Mouse (Mus musculus) thymus, adult 18-20 months (tissue): Measurements from ENCODE around the gene Gm42420.

Experiments used
- DNase-seq, 2 experiments: peaks; one replicate each; pipeline ENCODE4 v3.0.0; 2022; ENCODE audit warnings: mixed read lengths in 2 of 2

Gene Gm42420

GRCm38 (mm10) chr6:39585517-39585916, at the start of gene Gm42420:
Gene Gm42420, plus strand, starts transcription at chr6:39585753.
- no peak for DNase-seq

DNA sequence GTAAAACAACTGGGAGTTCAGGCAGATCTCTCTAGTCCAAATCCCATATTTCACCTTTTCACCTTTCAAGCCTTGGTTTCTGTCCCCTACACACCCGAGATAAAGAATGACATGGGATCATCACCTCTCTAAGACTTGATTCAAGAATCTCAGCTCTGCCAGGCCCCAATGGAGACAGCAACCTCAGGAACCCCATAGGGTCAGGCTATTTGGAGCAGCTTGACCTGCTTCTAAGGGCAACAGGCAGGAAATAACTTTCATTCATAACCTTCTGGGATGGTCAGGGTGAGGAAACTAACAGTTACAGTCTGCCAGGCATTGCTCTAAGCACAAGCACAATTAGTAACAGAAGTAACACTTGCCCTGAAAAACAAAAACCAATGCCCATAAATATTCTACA, 48.9 kb upstream of the Gm42420 start:
- DNase-seq, result no peak

DNA sequence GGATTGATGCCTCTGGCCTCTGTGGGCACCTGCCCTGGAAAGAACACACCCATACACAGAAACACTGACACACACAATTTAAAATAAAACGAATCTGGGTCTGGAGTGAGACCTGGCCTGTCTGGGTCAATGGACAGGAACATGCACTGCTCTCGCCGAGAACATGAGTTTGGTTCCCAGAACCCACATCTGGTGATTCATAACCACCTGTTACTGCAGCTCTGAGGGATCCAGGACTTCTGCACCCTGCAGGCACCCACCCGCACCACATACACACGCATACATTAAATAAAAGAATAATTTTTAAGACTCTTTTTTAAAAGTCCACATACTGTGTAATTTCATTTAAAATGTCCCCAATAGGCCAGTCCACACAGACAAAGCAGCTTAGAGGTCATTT, 48.3 kb upstream of the Gm42420 start:
- DNase-seq, result no peak

DNA sequence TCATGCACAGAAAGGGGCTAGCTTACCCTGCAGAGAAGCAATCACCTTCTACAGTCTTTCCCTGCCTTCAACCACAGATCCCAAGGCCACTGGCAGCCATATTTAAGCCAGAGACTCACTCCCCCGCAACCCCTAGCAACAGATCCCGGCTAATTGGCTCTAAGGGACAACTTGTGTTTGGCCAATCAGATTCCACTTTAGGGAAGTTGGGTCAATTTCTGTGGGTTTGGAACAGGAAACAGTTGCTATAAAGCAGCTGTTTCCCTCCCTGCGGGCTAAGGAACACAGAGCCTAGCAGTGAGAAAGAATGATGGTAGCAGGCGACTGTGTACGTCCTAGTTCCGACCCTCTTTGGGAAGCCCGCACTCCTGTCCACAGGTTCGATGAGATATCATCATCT, 47.3 kb upstream of the Gm42420 start:
- no peak for DNase-seq

DNA sequence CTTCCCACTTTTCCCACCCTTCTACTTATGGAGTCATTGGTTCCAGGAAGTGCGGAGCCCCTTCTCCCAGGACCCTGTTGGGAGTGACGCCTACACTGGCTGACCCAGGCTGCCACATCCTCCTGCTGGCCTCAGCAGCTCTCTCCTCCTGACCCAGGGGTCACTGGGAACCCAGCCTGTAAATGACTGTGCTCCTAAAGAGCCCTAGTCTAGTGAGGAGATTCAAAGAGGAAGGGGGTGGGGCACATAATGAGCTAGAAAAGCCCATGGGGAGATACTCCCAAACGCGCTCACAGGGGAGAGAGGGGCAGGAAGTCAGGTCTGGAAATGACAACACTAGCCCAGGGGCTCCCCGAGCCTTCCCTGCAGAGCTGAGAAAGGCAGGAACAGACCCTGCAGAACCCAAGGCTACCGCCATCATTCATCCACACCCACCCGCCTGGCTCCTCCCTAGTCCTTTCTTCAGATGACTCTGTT, 45.8 kb upstream of the Gm42420 start:
- DNase-seq, result no peak

GRCm38 (mm10) chr6:39540563-39540962, 45.0 kb upstream of the Gm42420 start:
- no peak for DNase-seq

DNA sequence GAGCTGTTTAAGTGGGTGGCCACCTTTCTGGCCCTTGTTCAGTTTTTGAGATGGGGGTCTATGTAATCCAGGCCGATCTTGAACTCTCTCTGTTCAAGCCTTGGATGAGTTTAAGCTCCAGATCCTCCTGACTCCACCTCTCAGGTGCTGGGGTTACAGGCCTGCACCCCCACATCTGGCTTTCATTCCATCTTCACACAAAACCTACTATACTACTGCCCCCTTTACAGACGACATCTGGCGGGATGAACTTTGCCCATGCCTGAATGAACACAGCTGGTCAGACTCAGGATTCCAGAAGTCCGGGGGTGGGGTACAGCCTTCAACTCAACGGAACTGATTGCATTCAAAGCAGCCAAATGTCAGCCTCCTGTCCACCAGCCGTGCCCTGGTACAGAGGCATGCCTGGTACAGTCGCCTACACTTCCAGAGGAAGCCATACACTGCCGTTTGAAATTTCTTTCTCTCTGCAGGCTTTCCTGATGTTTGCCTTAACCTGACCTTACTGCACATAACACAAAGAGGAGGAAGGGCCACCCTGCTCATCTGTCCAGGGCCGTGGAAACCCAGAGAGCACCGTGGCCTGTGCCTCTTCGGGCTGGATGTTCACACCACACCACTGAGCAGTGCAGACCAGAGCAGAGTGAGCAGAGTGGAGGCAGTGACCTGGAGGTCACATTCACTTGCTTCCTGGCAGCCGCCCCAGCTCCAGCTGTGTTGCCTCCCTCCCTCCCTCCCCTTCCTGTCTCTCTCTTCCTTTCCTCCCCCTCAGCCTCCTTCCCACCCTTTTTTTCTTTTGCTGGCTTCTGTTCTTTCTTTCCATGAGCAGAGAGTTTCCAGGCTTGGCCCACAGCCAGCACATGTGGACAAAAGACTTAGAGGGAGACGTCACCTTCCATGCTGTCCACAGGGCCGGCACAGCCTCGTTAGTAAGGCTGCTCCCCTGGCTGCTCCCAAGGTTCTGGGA, 42.6 kb upstream of the Gm42420 start:
- no peak for DNase-seq

DNA sequence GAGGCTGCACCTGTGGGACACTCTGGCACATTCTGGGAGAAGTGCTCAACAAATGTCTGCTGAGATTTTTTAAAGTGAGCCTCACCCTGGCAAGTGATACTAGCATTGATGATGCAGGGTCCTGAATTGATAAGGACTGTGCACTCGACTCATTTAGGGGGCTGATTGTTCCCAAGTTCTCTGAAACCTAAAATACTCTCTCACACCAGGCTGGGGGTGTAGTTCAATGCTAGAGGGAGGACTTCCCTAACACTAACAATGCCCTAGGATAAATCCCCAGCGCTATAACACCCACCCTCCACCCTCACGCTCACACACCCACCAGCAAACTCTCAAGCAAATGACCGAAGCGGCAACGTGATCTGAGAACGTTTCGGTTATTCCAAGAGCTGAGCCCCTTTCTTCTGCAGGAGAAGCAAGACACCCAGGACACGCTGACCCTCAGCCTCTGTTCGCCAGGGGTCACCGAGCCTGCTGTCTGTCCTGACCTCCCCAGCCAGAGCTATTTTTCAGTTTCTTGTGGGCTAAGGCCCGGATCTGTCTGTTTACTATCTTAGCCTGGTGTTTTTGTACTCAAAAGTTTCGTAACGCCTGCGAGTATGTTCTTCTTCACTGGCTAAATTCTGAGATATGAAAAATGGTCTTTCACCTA, 41.7 kb upstream of the Gm42420 start:
- DNase-seq, result no peak

DNA sequence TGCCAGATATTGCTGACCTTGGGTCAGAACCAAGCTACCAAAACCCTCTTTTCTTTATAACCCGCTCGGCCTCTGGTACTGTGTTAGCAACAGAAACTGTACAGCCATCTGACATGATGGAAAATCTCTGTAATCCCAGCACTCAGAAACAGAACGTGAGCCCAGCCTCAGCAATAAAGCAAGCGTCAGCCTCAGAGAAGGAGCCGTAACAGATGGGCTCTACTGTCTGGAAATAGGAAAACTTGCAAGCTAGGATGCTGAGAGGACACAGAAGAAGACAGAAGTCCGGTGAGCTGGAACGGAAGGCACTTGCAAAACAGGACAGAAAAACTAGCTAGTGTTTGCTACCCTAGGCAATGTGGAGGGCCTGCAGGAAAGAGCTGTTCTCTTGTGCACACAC, 40.1 kb upstream of the Gm42420 start:
- no peak for DNase-seq

- DNase-seq, result no peak
Observed at GRCm38 (mm10) chr6:39548030-39548429, 37.5 kb upstream of the Gm42420 start.

DNA sequence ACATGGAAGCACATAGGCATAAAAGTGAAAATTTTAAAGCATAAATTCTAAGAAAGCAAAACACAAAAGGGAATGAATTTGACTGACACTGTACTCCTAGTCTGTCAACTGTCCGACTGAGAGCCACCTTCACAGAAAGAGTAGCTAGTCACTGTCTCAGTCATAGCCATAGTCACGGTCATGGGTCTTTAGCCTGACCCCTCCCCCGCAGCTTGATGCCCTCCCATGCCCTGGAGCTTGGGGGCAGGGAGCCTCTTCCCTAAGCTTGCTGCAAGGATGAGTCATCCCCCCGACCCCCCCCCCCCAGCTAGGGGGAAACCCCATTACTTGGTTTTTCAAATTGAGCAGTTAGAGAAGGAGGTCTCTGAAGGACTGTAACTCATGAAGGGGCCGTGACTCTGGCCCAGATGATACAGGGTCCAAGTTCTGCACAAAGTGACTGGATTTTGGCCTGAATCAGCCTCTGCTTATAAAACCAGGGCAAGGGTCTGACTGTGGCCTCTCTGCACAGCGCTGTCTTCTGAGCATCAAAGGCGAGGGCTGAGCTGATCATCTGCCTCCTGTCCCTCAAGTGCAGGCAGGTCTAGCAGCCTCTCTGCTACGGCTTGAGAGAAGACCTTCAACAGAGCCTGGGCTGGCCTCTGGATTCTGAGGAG, 33.4 kb upstream of the Gm42420 start:
- DNase-seq, result no peak

DNA sequence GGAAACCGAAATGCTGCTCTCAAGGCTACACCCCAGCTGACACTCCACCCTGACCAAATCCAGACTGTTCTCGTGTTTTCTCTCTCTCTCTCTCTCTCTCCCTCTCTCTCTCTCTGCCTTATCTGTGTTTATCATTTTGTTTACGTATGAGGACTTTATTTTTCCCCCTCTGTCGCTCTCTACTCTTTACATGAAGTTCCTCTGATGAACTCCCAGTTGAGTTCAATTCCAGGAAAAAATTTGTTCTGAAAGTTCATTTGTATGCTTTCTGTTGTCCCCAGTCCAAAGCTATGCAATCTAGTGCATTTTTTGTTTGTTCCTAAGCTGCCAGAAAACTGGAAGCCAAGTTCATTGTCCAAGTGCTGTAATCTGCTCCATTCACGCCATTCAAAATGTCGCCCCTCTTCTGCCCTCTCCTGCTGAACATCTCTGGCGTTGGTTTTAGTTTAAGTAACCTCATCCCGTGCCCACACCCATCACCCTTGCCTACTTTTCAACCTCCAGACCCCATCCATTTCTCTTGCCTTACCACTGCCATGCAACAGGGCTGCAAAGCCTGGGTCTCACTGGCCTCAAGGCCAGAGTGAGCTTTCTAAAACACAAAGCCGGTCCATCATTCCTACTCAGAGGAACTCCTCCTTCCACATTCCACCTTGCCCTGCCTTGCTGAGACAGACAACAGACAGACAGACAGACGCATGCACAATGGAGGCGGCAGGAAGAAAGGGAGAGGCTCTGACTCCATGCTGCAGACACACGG, 30.5 kb upstream of the Gm42420 start:
- no peak for DNase-seq

DNA sequence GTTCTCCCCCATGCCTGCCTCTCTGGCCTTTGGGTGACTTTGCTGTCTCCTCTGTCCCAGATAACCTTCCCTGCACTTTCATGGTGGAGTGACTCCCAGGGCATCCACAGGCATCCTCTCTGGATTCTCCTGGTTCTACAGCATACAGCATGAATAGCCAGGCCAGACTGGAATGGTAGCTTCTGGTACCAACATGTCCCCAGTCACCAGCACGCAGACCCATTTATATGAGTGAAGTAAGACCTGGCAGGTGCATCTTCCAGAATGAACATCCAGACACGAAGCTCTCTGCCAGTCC, 30.0 kb upstream of the Gm42420 start:
- DNase-seq, result no peak

DNA sequence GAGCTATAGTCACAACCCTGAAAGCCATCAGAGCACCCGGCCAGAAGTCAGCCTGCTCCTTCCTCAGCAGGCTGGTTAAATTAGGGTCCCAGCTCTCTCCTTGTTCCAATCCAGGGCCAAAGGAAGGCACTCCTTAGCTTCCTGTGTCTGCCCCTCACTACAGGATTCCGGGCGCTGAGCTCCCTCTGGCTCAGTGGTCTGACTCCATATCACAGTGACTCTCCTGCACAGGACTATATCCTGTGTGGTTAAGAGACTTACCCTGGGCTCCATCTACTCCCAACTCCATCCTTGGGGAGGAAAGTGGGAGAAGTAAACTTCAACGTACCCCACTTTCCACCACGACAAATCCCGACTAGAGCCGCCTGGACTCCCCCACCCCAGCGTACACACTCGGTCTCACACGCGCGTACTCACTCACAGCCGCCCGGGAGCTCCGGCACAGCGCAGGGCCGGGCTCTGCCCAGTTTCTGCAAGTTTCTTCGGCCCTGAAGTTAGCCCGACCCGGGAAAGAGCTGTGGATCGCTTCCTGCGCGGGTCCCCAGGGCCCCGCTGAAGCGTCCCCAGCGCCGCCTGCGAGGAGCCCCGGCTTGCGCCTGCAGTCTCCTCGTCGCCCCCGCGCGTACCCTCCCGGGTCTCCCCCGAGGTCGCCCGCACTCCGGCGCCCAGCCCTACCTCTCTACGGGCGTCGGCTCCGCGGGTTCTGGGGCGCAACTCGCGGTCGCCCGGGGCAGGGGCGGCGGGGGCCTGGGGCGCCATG, 28.5 kb upstream of the Gm42420 start:
- DNase-seq, result no peak

DNA sequence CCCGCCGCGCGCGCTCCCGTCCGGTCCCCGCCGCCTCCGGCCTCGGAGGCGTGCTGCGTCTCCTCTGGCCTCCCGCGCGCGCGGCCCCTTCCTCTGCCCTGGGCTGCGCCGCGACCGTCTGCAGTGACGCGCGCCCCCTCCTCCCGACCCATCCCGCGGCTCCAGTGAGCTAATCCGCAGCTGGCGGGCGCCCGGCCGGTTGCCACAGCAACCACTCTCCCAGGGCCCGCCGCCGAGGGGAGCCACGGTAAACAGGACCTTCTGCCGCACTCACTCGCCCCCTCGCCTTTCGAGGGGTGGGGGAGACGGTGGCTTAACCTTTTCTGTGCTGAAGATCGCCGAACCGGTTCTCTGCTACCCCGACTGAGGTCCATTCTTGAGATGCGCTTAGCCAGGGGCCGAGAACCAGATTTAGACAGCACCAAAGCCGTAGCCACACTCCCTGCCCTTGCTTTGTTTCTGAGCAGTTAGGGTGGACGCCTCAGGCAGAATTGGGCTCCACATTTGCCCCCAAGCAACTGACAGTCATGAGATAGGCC, 27.8 kb upstream of the Gm42420 start, which contains the start of gene Dennd2a:
TSS of gene Dennd2a (minus strand) at position 145 of the 539 bp plus-strand sequence.
- peak in 1 of 2 experiments; percentile 24 for DNase-seq

DNA sequence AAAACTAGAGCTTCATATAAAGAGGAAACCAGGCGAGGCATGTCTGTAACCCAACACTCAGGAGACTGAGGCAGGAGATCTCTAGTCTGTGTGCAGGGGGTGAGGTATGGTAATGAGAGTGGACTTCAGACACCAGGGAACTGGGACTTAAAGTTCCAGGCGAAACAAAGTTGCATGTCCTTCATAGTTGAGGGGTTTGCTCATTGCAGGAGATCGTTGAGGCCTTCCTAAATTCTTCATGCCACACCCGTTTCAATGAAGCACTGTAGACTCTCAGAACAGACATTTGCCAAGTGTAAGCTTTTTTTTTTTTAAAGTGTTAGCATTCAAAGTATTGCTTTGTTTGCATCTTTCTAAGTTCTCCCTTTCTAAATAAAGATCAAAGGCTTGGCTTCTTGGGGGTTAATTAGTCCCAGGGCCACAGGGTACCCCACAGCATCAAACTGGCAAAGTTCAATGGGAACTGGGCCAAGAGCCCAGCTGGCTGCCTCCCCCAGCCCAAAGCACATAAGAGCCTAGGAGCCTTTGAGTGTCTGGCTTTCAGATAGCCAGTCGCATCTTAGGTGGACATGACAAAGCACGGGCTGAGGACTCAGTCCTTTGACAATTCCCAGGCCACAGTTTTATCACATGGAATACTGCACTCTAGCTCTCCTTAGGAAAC, 26.1 kb upstream of the Gm42420 start:
- no peak for DNase-seq

DNA sequence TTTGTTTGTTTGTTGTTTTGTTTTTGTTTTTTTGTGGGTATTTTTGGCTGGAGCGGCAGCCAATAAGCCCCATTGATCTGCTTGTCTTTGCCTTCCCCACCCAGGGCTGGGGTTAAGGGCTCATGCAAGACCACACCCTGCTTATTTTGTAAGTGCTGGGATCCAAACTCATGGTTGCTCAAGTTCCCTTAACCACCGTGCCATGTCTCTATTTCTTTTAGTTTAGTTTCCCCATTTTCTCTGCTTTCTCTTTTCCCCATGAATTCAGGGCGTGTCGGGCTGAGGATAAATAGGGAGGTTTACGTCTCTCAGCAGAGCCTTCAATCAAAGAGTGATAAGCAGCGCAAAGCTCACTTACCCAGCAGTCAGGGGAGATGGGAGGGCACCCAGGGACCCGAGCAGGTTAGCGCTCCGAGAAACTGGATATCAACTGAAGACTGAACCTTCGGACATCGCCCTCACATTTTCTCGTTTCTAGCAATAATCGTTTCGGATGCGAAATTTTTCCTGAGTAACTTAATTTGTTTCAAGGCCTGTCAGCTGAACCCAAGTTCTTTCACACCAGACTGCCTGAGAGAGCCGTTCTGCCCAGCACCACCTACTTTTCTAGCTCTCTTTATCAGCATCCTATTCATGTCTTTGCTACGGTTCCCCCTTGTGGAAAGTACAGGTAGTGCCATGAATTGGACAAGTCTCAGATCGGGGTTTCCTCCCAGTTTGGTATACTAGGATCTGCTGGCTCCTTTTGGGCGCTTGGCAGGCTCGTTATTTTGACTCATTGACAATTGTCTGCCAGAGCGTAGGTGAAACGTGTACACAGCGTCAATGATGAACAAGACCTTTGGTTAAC, 23.2 kb upstream of the Gm42420 start:
- DNase-seq, result peak in 1 of 2 experiments; percentile 39

DNA sequence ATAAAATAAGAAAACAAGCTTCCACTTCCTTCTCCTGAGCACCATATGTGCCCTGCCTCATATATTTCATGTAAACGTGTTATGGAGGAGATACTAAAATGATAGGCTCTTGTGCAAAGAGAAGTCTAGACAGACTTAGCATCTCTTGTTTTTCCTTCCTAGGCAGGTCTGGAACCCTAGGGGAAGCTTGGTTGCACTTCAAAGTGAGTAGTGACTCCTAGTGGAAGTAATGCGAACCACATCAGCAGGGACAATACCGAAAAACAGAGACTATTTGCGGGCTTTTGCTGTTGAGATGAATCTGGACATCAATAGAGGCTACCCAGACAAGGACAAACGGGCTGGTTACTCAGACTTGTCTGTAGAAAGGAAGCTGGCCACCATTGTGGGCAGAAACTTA, 18.0 kb upstream of the Gm42420 start:
- DNase-seq, result no peak

- DNase-seq, result no peak
Observed at GRCm38 (mm10) chr6:39570426-39570825, 15.1 kb upstream of the Gm42420 start.
